Mouse (Mus musculus) right cerebral cortex, adult 2 months (tissue): ENCODE data around the gene Trappc12.

ENCODE experiments used
- DNase-seq, 2 experiments: peaks; one replicate each; pipeline ENCODE4 v3.0.0; 2021 to 2022; ENCODE audit warnings: low spot score in 2 of 2

The Trappc12 gene

GRCm38 (mm10) chr12:28688996-28689395 is 61.3 kb downstream of the Trappc12 start:
- DNase-seq, result no peak

GRCm38 (mm10) chr12:28686199-28686879 is 63.9 kb downstream of the Trappc12 start:
- DNase-seq, result no peak

DNA sequence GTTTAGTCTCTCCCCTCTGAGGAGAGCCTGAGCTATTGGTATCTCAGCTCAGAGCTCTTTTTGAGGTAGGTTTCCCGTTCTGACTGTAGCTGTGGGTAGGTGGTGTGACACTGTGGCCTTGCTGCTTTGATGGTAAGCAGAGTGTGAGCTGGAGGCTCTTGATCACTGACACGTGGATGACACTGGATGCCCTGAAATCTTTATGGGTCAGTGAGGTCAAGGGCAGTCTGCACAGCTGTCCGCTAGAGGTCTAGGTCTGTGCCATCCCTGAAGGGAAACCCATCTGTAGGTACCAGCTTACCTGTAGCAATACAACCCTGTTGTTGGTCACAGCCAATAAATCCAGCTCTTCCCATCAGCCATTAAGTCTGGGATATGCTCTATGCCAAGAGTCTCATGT is 64.5 kb downstream of the Trappc12 start:
- no peak for DNase-seq

DNA sequence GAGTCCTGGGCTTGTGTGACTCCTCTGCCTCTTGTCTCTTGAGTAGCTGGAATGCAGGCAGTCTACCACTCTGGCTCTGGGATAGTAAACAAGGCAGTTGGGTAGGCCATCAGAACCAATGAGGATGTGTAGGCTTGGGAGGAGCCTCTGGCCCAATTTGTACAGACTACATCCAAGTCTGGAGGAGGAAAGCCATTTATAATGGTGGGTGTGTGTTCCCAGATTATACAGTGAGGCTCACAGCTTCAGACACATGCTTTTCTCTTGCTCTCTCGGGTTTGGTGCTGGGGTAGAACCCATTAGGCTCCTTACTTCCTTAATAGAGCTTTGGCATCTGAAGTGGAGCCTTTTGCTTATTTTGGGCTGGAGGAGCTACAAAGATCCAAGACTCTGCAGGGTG is 65.6 kb downstream of the Trappc12 start:
- DNase-seq, result no peak

GRCm38 (mm10) chr12:28675925-28676209 is 74.4 kb downstream of the Trappc12 start:
- DNase-seq, result no peak

DNA sequence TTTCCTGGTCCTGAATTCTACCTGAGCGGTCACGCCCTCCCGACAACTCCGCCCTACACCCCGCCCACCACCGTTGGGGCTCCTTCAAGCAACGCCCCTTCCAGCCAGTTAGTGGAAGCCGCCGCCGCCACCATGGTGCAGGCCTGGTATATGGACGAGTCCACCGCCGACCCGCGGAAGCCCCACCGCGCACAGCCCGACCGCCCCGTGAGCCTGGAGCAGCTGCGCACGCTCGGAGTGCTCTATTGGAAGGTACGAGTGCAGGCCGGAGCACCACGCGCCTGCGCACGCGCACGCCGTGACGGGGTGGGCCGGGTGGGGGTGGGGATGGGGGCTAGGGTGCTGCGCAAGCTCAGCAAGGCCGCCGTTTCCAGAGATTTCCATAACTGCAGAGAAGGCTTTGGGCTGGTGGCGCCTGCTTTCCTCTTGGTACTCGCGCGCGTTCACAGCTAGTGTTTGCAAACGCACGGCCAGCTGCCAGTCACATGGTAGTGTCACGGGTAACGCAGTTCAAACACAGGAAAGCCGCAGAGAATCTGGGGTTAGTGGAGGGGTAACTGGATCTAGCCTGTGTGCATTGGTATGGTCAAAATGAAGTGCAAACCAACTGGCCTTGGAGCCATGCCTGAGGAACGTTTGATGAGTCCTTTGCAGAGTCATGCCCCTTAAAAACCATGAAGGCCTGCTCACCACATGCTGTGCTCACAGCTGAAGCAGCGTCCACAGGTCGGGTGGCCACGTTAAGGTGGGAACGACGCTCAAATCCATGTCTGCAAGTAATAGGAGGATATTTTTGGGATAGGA is 74.9 kb downstream of the Trappc12 start, which contains the start of gene Adi1:
TSS of gene Adi1 (plus strand) at position 111 of the 804 bp plus-strand sequence.
- peak; percentile 83 to 87 for DNase-seq

DNA sequence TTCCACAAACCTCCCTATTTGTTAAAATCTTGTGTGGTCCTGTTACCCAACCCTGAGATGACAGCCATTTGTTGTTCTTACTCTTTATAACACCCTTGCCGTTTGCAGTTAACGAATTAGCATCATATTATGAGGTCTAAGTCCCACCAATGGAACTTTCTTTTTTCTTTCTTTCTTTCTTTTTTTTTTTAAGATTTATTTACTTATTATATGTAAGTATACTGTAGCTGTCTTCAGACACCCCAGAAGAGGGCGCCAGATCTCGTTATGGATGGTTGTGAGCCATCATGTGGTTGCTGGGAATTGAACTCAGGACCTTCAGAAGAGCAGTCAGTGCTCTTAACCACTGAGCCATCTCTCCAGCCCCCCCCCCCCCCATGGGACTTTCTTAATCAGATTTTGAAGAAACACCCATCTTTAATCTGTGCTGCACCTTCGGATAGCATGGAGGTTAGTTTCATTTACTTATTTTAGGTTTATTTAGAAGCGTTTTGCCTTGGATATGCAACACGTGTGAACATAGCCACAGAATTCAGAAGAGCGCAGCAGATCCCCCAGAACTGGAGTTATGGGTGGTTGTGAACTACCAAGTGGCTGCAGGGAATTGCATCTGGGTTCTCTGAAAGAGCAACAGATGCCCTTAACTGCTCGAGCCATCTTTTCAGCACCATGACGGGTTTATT is 76.1 kb downstream of the Trappc12 start:
- DNase-seq, result no peak

DNA sequence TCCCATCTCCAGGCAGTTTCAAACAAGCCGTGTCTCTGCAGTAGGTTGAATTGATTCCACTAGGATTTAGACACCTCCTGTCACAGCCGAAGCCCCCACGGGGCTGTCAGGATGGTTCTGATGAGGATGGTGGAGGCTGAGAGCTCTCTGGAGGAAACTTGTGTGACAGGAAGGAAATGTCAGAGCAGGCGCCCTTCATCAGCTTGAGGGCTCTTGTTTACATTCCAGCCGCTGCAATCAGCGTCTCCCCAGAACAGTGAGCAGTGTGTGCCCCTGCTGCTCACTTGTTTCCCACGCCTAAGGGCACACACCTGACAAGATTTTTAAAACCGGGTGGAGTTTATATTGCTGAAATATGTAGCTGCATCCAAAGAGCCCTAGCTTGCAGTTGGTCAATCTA is 83.0 kb downstream of the Trappc12 start:
- DNase-seq, result no peak

- no peak for DNase-seq
Measured at GRCm38 (mm10) chr12:28666734-28667133, 83.5 kb downstream of the Trappc12 start.

DNA sequence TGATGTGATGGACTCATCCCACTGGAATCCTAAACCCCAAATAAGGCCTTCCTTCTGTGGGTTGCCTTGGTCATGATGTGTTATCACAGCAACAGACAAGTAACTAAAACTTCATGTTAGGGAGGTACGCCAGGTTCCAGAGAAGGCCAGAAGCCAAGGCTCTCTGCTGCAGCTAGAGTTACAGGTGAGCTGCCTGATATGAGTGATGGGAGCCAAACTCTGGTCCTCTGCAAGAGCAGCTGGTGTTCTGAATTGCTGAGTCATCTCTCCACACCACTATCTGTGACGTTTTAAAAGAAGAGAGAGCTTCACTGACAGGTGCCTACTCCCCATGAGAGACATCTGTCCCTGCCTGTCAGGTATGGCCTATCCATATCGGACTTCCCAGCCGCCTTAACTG is 87.6 kb downstream of the Trappc12 start:
- no peak for DNase-seq

DNA sequence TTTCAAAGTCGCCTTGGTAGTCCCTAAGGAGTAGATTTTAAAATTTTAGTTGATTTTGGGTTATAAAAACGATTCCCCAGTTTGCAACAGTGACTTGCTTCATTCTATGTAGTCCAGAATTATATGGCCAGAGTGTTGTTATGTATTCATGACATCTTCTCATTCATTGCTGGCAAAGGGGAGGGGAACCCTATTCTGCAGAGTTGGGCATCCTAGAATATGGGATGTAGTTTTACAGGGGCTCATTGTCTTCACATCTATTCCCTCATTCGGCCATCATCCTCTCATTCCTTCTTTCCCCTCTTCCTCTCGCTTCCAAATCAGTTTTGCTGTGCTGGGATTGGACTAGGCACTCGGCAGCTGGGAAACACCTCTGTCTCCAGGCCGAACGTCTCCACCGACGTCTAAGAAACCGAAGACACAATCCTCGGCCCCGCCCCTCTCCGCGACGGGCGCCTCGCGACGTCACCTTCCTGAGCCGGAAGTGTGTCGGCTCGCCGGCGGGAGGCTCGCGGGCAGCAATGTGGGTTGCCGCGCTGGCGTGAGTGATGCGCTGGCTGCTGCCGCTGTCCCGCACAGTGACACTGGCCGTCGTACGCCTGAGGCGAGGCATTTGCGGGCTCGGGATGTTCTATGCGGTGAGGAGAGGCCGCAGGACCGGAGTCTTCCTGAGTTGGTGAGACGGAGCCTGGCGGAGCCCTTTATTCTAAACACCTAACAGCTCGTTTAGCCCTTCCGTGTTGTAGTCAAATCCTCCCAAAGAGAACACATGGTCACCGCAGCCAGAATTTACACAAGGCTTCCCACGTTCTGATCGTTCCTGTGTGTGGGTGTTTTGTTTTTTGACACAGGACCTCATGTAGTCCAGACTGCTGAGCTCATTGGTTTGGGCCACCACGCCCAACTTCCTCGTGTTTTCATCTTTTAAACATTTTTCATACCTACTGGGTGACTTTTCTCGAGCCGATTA is 100.8 kb downstream of the Trappc12 start, which contains the start of gene Rnaseh1:
TSS of gene Rnaseh1 (plus strand) at position 462 of the 970 bp plus-strand sequence.
- peak; percentile 93 to 94 for DNase-seq
